Mouse (Mus musculus): ENCODE results near the gene Cacng2. TPM values are rescaled to one million over a fixed set of nuclear protein-coding genes. Genes with fewer than 3 reads are reported as not detected.
"Not testable (repeated sequence)": the region's sequence is repeated elsewhere in the genome, so short reads cannot be mapped to it uniquely, and the experiment has no call there.

Cacng2 gene
- polyA plus RNA-seq, 1 experiment: 20.4 TPM

- peak in 1 of 2 experiments; percentile 54 for DNase-seq (ENCODE audit: extremely low spot score in 1 of 2, low spot score in 1 of 2)
Observed at GRCm38 (mm10) chr15:78026521-78026920, 93.3 kb downstream of the Cacng2 start.

GRCm38 (mm10) chr15:78024211-78024610 lies 95.6 kb downstream of the Cacng2 start:
- no peak for DNase-seq (ENCODE audit: extremely low spot score in 1 of 2, low spot score in 1 of 2)

DNA sequence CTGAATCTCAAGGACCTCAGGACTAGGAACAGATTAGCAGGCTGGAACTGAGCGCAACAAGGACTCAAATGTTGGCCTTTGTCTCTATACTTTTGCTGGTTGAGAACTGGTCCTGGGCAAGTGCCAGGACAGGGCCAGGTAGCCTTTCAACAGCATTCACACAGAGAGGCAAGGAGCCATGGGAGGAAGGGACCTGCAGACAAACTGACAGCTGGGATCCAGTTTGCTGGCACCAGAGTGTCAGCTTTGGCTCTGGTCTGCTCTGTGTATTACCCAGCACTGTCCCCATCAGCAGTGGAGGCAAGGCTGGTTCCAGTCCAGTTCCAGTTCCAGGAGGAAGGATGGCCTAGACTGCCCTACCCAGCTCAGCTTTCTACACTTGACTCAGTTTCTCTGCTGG lies 105.8 kb downstream of the Cacng2 start:
- DNase-seq (ENCODE audit: extremely low spot score in 1 of 2, low spot score in 1 of 2): no peak

GRCm38 (mm10) chr15:78008206-78008605 lies 111.6 kb downstream of the Cacng2 start:
- not testable (repeated sequence) for DNase-seq (ENCODE audit: extremely low spot score in 1 of 2, low spot score in 1 of 2)

GRCm38 (mm10) chr15:78003929-78004328 lies 115.9 kb downstream of the Cacng2 start:
- no peak for DNase-seq (ENCODE audit: extremely low spot score in 1 of 2, low spot score in 1 of 2)

DNA sequence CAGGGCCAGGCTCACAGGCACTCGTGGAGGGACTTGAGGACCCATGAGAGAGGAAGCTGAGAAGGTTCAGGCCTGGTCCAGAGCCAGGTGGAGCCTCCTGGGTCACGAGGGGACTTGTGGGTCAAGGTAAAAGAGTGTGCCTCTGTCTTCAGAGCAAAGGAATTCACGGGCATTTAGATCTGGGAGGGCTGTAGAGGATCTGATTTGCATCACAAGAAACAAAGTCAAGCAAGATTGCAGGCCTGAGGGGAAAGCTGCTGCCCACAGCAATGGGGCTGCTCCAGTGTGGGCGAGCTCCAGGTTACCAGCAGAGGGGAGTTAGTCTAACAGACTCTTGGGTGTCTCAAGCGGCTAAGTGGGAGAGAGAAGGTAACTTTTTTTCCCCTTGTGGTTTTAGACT lies 118.4 kb downstream of the Cacng2 start:
- no peak for DNase-seq (ENCODE audit: extremely low spot score in 1 of 2, low spot score in 1 of 2)

- no peak for DNase-seq (ENCODE audit: extremely low spot score in 1 of 2, low spot score in 1 of 2)
Observed at GRCm38 (mm10) chr15:77988541-77988940, 131.3 kb downstream of the Cacng2 start.

DNA sequence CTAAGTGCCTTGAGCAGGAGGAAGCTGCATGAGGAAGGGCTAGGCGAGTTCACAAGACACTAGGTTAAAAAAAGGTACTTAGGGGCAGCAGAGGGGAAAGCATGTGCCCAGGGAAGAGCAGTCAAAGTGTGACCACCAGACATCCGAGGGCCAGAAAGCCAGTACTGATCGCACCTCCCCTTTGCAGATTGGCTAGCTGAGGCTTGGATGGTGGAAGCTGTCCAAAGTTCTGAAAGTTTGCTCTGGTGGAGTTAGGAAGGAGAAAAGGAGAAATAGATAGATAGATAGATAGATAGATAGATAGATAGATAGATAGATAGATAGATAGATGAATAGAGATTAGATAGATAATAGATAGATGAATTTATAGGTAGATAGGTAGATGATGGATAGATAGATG lies 136.4 kb downstream of the Cacng2 start:
- DNase-seq (ENCODE audit: extremely low spot score in 1 of 2, low spot score in 1 of 2): no peak

- DNase-seq (ENCODE audit: extremely low spot score in 1 of 2, low spot score in 1 of 2): peak; percentile 56 to 93
Observed at GRCm38 (mm10) chr15:77982195-77982939, 137.5 kb downstream of the Cacng2 start.

DNA sequence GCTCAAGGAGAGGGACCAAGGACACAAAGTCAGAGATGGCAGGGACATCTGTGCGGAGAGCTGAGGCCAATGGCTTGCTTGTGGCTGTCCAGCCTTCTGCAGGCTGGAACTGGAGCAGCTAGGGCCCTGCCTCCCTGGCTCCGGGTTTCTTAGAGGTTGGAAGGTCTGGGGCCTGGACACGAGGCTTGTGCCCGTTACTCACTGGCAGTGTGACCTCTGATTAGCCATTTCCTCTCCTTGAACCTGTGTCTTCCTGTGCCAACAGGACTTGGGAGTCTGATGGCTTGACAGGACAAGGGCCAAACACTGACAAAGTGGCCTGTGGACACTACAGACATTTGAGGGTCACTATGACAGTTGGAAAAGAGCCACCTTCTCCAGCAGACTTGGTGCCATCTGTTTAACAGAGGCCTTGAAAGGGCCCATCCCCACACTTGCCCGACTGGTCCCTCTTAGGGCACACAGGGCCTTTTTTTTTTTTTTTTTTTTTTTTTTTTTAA lies 138.6 kb downstream of the Cacng2 start:
- no peak for DNase-seq (ENCODE audit: extremely low spot score in 1 of 2, low spot score in 1 of 2)

GRCm38 (mm10) chr15:77979427-77979865 lies 140.4 kb downstream of the Cacng2 start:
- DNase-seq (ENCODE audit: extremely low spot score in 1 of 2, low spot score in 1 of 2): peak; percentile 62 to 80

DNA sequence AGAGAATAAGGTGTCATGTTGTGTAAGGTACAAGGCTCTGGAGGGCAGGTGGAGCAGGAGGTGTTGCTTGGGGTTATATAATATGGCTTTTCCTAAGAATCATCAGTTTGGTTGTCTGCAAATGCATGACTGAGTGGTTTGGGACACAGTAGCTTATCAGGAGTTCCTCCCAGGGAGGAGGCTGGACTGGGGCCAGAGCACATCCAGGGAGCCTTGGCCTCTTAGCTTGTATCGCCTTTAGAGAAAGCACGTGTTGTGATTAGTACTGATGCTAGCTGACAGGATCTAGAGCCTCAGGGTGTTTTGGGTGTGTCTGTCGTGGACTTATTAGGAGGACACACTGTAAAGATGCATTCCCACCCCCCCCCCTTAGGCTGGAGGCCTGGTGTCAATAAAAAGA lies 142.2 kb downstream of the Cacng2 start:
- no peak for DNase-seq (ENCODE audit: extremely low spot score in 1 of 2, low spot score in 1 of 2)

GRCm38 (mm10) chr15:77974165-77974841 lies 145.5 kb downstream of the Cacng2 start:
- DNase-seq (ENCODE audit: extremely low spot score in 1 of 2, low spot score in 1 of 2): no peak

- DNase-seq (ENCODE audit: extremely low spot score in 1 of 2, low spot score in 1 of 2): peak; percentile 97 to 99
Observed at GRCm38 (mm10) chr15:77970470-77971292, 149.1 kb downstream of the Cacng2 start, which contains the start of gene Eif3d. Gene Eif3d (minus strand): TSS chr15:77970813.

- no peak for DNase-seq (ENCODE audit: extremely low spot score in 1 of 2, low spot score in 1 of 2)
Observed at GRCm38 (mm10) chr15:77969940-77970469, 149.8 kb downstream of the Cacng2 start.

- no peak for DNase-seq (ENCODE audit: extremely low spot score in 1 of 2, low spot score in 1 of 2)
Observed at GRCm38 (mm10) chr15:77965117-77965528, 154.7 kb downstream of the Cacng2 start.

- no peak for DNase-seq (ENCODE audit: extremely low spot score in 1 of 2, low spot score in 1 of 2)
Observed at GRCm38 (mm10) chr15:77962447-77962846, 157.4 kb downstream of the Cacng2 start.

- DNase-seq (ENCODE audit: extremely low spot score in 1 of 2, low spot score in 1 of 2): no peak
Observed at GRCm38 (mm10) chr15:77960693-77961092, 159.1 kb downstream of the Cacng2 start.

DNA sequence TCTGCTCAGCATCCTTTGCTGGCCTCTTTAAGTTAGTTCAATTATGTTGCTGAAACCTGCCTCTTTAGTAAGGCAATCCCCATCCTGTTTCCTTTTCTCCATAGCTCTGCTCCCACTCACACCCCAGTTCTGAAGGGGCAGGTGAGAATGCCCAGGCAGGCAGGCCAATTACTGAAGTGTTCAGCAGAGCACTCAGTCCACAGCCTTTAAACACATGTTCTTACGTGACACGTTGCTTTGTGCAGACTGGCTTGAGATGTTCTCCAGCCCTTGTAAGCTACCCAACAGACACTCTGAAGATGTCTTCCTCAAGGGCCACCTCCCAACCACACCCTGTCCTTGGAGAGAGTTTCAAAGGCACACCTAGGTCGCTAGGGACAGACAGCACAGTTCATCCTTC lies 161.8 kb downstream of the Cacng2 start:
- no peak for DNase-seq (ENCODE audit: extremely low spot score in 1 of 2, low spot score in 1 of 2)

GRCm38 (mm10) chr15:77957625-77958024 lies 162.2 kb downstream of the Cacng2 start:
- no peak for DNase-seq (ENCODE audit: extremely low spot score in 1 of 2, low spot score in 1 of 2)
